Mouse (Mus musculus) spleen, postnatal 14 days (tissue): ENCODE measurements around the gene Zmynd12.

Experiments used
- DNase-seq, 2 experiments: peaks; one replicate each; pipeline ENCODE4 v3.0.0; 2021 to 2022; ENCODE audit warnings: low spot score in 2 of 2

Gene Zmynd12

DNA sequence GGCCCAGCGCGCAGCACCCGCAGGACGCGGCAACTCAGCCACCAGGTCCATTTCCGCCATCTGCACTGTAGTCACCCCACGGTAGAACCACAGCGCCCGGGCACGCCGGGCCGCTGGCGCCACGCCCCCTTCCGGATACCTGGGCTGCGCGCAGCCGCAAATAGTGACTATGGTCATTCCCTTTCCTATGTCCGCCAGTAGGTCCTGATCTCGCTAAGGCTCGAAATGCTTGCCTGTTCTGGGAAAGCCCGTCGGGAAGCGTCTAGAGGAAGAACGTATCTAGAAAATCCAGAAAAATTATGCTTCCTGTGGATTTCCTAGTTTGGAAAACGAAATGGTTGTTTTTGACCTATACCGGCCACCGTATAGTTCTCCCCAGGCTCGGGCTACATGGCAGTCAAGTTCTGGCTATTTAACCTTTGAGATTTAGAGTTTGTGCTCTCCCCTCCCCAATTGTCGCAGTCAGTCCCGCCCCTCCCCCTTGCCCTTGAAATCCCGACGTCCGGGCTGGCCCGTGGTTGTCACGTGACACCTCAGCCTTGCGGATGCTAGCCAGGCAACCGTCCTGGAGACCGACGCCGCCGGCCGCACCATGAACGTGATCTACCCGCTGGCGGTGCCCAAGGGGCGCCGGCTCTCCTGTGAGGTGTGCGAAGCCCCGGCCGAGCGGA is at the start of gene Zmynd12, which contains the start of gene Ppcs:
Gene Zmynd12, plus strand, starts transcription at position 521 of the 671 bp plus-strand sequence.
Gene Ppcs, minus strand, starts transcription at position 127 of the 671 bp plus-strand sequence.
- DNase-seq, result peak; percentile 86 to 87

DNA sequence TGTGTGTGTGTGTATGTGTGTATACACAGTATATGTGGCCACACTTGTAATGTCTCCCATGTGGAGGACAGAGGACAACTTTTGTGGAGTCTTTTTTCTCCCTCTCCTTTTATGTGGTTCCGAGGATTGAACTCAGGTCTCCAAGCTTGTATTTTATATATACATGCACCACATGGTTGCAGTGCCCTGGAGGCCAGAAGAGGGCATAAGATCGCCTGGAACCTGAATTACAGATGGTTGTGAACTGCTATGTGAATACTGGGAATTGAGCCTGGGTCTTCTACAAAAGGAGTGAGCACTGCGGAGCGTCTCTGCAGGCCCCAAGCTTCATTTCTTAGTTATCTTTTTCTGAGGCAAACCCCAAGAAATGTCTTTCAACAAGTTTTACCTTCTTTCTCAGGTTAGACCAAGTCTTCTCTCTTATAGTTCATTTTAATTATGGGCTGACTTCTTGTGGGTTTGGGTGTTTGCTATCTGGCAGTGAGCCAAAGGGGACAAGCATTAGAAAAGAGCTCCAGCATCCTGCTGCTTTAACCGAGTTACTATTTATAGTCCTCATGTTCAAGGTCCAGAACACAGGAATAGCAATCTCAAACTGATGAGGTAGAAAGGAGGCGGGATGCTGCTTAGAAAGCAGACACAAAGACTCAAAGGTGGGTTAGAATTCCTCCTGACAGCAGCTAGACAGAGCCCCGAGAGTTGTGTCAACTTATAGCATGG is 41.0 kb upstream of the Zmynd12 start:
- no peak for DNase-seq

- no peak for DNase-seq
These were observed 33.4 kb upstream of the Zmynd12 start for GRCm38 (mm10) chr4:119389184-119389583.

DNA sequence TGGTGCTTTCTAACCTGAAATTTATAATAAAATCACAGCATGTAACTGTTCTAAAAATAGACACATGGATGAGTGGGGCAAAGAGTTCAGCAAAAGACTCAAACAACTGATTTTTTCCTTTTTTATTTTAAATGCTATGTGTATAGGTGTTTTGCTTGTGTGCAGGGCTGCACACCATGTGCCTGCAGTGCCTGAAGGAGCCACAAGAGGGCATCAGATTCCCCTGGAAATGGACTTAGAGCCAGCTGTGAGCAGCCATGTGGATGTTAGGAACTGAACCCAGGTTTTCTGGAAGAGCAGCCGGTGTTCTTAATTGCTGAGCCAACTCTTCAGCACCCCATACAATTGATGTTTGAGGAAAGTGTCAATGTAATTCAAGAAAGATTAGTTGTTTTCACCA is 32.2 kb upstream of the Zmynd12 start:
- DNase-seq, result peak; percentile 35 to 45

DNA sequence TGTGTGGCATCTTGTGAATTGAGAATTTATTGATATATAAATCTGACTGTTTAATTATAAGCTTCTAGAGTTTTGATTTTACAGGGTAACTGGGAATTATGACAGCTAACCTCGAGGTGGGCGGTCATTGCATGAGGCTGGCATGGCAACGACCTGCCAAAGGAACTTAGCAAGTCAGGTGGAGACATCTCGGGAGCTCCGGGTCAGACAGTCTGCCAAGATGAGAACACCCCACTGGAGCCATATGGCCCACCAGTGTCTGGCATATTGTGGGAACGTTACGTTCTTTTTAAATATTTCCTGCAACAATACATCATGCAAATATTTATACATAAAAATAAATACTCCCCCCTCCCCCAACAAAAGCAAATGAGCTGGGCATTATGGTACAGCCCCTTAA is 23.9 kb upstream of the Zmynd12 start:
- DNase-seq, result no peak

GRCm38 (mm10) chr4:119400896-119401295 is 21.7 kb upstream of the Zmynd12 start:
- DNase-seq, result no peak

GRCm38 (mm10) chr4:119403431-119403830 is 19.2 kb upstream of the Zmynd12 start:
- DNase-seq, result no peak

DNA sequence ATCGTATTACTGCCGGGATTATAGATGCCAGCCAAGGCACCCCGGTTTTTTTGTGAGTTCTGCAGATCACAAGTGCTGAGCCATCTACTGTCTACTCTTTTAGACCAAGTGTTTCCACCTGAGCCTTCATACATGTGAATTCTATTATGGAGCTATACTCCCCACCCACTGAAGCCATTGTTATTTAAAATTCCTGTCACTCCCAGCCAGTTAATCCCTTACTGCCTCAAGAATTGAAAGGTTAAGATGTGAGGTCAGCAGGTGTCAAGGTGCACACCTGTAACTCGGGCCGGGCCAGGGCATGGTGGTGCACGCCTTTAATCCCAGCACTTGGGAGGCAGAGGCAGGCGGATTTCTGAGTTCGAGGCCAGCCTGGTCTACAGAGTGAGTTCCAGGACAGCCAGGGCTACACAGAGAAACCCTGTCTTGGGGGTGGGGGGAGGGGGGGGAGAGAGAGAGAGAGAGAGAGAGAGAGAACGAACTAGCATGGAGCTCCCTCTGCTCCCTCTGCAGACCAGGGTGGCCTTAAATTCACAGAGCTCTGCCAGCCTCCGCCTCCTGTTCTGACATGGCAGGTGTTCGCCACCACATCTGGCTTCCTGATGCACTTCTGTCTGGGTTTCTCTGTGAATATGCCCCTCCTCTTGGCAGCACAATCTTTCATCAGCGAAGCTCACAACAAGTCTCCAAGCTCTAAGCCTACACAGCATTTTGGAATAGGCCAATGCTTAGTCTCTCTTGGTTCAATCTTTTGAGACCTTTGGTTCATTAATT is 10.6 kb upstream of the Zmynd12 start:
- no peak for DNase-seq

- no peak for DNase-seq
These were observed 9.8 kb upstream of the Zmynd12 start for GRCm38 (mm10) chr4:119412791-119413190.

DNA sequence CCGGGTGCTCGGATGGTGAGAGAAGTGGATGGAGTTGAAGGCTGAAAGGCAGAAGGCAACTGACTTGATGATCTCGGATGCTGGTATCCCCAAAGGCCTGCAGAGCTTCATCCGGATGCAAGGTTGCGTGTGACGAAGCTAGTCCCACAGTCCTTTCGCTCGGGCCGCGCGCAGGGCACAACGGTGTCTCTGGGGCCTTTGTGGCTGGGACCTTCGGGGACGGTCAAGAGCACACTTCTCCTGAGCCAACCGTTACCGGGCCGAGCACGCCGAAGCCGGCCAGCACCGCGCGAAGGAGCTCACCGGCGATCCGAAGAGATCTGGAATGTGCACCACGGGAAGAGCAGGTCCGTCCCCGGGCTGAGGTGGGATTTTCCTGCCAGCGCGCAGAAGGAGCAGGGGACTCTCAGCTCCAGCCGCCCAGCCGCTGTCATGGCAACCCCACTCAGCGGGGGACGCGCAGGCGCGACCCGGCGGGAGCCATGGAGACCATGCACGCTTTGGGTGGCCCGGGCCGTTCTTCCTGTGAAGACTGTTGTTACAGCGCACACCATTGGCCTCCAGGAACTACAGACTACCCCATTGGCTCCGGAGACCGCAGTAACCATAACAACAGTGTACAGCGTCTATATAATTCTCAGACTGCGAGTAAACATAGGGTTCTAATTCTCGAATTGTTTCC is 7.4 kb upstream of the Zmynd12 start, which contains the start of gene Ccdc30:
Gene Ccdc30, minus strand, starts transcription at position 450 of the 682 bp plus-strand sequence.
- peak; percentile 49 to 67 for DNase-seq

DNA sequence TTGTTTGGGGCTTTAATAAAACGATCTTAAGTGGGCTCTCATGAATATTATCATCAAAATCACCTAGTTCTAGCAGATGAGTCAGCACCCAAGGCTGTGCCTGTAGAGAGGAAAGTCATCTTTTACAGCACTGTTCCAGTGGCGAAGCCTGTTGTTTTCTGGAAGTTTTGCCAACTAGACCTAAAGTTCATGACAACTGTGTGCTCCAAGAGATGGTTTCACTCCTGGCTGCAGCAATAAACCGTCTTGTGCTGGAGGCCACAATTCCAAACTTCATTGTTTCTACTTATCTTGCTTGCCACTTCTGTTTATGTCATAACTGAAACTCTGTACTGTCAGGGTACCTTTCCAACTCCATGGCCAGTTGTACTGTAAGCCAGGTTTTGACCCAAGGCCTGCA is 5.3 kb upstream of the Zmynd12 start:
- no peak for DNase-seq

- DNase-seq, result no peak
These were observed 4.7 kb upstream of the Zmynd12 start for GRCm38 (mm10) chr4:119417894-119418293.

- DNase-seq, result no peak
These were observed 1.4 kb upstream of the Zmynd12 start for GRCm38 (mm10) chr4:119421191-119421590.

DNA sequence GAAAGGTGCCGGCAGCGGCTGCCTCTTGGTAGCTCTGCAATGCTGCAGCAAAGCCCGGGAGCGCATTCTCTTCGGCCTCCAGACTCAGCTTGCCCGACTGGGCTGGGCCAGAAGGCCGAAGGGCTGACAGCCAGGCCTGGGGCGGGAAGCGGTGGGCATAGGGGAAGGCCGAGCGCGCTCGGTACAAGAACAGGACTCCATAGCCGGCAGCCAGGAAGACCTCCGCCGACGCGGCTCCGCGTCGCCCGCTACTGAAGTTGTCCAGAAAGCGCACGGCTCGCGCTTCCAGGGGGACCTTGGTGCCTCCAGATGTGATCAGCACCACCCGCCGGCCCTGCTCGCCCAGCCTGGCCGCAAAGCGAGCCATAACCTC is 707 bp upstream of the Zmynd12 start:
- peak in 1 of 2 experiments; percentile 22 for DNase-seq

DNA sequence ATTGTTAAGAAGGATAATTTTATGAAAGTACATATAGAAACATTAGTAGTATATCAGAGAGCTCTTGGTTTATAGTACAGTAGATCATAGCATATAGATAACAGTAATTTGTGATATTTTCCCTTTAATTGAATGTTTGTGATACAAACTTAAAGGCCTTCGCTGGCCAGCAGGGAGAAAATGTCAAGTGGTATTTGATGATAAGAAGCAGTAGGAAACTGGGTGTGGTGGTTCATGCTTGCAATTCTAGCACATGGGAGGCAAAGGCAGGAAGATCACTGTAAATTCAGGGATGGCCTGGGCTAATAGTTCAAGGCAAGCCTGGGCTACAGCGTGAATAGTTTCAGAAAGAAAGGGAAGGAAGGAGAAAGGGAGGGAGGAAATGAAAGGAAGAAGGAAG is 2.5 kb downstream of the Zmynd12 start:
- DNase-seq, result no peak

DNA sequence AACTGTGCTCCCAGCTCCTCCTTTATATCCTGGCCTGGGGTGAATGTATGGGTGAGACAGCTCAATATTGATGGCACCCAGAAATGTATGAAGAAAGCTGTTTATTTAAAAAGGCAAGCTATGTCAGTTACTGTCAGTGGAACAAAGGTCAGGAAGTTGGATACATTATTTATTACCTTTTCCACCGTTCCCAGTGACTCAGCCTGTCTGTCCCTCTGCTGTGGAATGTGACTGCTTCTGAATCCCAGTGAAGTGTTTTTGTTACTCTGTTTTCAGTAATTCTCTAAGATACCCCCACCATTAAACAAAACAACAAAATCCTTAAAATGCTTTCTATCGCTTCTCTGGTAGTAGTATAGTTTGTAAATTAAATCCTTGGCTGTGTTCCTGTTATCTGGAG is 3.0 kb downstream of the Zmynd12 start:
- DNase-seq, result no peak

GRCm38 (mm10) chr4:119427680-119428079 is 5.1 kb downstream of the Zmynd12 start:
- peak; percentile 79 to 86 for DNase-seq

DNA sequence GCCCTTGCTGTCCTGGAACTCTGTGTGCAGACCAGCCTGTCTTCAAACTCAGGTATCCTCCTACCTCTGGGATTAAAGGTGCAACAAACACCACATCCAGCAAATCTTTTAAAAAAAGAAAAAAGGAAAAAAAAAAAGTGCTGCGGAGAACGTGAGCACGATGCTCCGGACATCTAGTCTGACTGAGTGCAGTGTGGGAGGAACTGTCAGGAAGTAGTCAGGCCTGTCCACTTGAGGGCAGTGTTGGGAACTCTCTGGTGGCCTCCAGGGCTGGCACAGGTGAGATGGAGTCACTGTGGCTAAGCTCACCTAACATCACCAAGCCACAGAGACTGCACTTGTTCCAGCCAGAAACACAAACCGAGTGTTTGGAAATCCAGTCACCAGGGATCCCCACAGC is 8.1 kb downstream of the Zmynd12 start:
- DNase-seq, result peak; percentile 54 to 68

DNA sequence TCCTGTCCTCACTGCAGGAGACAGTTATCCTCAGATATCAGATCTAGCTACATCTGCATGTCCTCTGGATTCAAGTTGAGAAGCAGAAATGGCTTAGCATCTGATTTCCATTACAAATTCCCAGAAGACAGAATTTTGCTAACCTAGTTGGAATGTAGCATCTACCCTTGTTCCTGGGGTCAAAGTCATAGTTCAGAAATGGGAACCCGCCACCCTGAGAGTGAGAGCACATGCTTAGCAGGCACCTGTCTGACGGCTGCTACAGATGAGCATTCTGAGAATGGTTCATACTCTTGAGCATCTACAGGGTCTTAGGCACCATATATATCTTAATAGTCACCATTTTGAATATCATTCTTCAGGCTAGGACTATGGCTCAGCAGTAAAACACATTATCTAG is 15.3 kb downstream of the Zmynd12 start:
- DNase-seq, result no peak

DNA sequence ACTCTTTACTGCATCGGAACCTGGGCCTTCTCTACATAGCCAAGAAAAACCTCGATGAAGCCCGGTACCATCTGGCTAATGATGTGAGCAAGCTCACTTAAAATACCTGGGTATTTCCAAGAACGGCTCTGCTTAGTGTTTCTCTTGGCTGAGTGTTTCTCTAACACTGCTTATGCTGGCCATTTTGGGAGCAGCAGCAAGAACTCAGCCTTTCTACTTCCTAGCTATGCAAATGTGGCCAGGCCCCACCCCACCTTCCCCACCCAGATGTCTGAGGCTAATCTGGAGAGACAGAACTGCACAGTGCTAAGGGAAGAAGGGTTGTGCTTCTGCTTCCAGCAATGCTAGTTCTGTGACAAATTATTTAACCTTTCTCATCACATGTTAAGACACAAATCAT is 19.2 kb downstream of the Zmynd12 start:
- no peak for DNase-seq

DNA sequence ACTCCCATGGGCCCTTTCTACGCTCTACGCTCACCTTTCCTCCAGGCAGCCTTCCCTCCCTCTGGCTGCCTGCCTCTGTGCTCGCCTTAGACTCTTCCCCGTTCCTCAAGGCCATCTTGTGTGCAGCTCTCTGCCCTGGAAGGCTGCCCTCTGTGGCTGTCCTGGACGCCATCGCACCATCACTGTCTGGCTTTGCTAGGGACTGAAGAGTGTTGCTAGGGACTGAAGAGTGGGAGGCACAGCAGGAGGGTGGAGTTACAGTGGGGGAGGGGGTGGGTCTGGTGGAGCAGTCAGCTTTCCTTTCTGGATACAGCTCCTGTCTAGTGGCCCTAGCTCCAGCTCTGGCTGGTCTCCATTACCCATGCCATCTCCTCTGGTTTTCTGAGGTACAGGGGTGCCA is 19.9 kb downstream of the Zmynd12 start:
- no peak for DNase-seq

DNA sequence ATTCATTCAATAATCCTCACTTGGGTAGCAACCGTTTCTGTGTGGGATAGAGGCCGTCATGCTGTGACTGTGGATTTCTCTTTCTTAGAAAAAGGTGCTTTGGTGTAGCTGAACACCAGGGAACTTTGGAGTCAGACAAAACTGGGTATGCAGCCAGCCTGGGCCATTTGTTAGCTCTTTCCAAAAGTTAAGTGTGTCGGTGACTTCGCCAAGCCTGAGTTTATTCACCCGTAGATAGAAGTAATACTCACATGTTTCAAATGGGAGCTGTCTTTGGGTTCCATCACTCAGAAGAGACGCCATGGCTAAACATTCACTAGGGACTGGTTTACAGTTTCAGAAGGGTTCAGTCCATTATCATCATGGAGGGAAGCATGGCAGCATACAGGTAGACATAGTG is 24.6 kb downstream of the Zmynd12 start:
- DNase-seq, result no peak
